Mouse (Mus musculus): ENCODE results near the gene Dgkq. TPM values are rescaled to one million over a fixed set of nuclear protein-coding genes. Genes with fewer than 3 reads are reported as not detected.
A peak's percentile ranks its signal among the peaks of the same experiment; 100 is the strongest.

Gene Dgkq
- total RNA-seq (2021), result 10 to 100 TPM; 56.4 to 61.2 TPM
- long read RNA-seq, full-length matches to known transcripts, result 4 of 14 reads
- long read RNA-seq, partial matches to known transcripts, result 3 of 14 reads
- long read RNA-seq, other reads (novel, unspliced or antisense), result 7 of 14 reads

- DNase-seq (ENCODE audit: low spot score in 2 of 2), result peak; percentile 83 to 86
Observed at GRCm38 (mm10) chr5:108668977-108669936, at the start of gene Dgkq. Gene Dgkq (minus strand): TSS chr5:108669672.

GRCm38 (mm10) chr5:108718051-108718450, 48.6 kb upstream of the Dgkq start:
- DNase-seq (ENCODE audit: low spot score in 2 of 2), result no peak

- DNase-seq (ENCODE audit: low spot score in 2 of 2), result no peak
Observed at GRCm38 (mm10) chr5:108715974-108716373, 46.5 kb upstream of the Dgkq start.

- peak; percentile 43 to 67 for DNase-seq (ENCODE audit: low spot score in 2 of 2)
Observed at GRCm38 (mm10) chr5:108714149-108714548, 44.7 kb upstream of the Dgkq start.

- no peak for DNase-seq (ENCODE audit: low spot score in 2 of 2)
Observed at GRCm38 (mm10) chr5:108713691-108714090, 44.2 kb upstream of the Dgkq start.

- DNase-seq (ENCODE audit: low spot score in 2 of 2), result no peak
Observed at GRCm38 (mm10) chr5:108713096-108713495, 43.6 kb upstream of the Dgkq start.

GRCm38 (mm10) chr5:108711968-108712367, 42.5 kb upstream of the Dgkq start:
- no peak for DNase-seq (ENCODE audit: low spot score in 2 of 2)

GRCm38 (mm10) chr5:108708981-108709731, 39.7 kb upstream of the Dgkq start:
- DNase-seq (ENCODE audit: low spot score in 2 of 2), result no peak

- no peak for DNase-seq (ENCODE audit: low spot score in 2 of 2)
Observed at GRCm38 (mm10) chr5:108708419-108708818, 38.9 kb upstream of the Dgkq start.

GRCm38 (mm10) chr5:108707758-108708157, 38.3 kb upstream of the Dgkq start:
- DNase-seq (ENCODE audit: low spot score in 2 of 2), result no peak

- no peak for DNase-seq (ENCODE audit: low spot score in 2 of 2)
Observed at GRCm38 (mm10) chr5:108703754-108704626, 34.5 kb upstream of the Dgkq start.

GRCm38 (mm10) chr5:108701341-108702021, 32.0 kb upstream of the Dgkq start:
- DNase-seq (ENCODE audit: low spot score in 2 of 2), result no peak

GRCm38 (mm10) chr5:108700346-108700745, 30.9 kb upstream of the Dgkq start:
- DNase-seq (ENCODE audit: low spot score in 2 of 2), result no peak

GRCm38 (mm10) chr5:108697341-108697753, 27.9 kb upstream of the Dgkq start:
- peak; percentile 50 to 74 for DNase-seq (ENCODE audit: low spot score in 2 of 2)

- DNase-seq (ENCODE audit: low spot score in 2 of 2), result no peak
Observed at GRCm38 (mm10) chr5:108696542-108696941, 27.1 kb upstream of the Dgkq start.

GRCm38 (mm10) chr5:108695861-108696260, 26.4 kb upstream of the Dgkq start:
- no peak for DNase-seq (ENCODE audit: low spot score in 2 of 2)

- DNase-seq (ENCODE audit: low spot score in 2 of 2), result peak in 1 of 2 experiments; percentile 58
Observed at GRCm38 (mm10) chr5:108694352-108695261, 25.1 kb upstream of the Dgkq start.

GRCm38 (mm10) chr5:108693872-108694288, 24.4 kb upstream of the Dgkq start:
- peak; percentile 75 to 81 for DNase-seq (ENCODE audit: low spot score in 2 of 2)

GRCm38 (mm10) chr5:108692271-108692670, 22.8 kb upstream of the Dgkq start, which contains the start of gene Fgfrl1:
Gene Fgfrl1 (plus strand): TSS chr5:108692382.
- DNase-seq (ENCODE audit: low spot score in 2 of 2), result peak in 1 of 2 experiments; percentile 60
